Mouse (Mus musculus): ENCODE measurements around the gene Ttc41.

DNA sequence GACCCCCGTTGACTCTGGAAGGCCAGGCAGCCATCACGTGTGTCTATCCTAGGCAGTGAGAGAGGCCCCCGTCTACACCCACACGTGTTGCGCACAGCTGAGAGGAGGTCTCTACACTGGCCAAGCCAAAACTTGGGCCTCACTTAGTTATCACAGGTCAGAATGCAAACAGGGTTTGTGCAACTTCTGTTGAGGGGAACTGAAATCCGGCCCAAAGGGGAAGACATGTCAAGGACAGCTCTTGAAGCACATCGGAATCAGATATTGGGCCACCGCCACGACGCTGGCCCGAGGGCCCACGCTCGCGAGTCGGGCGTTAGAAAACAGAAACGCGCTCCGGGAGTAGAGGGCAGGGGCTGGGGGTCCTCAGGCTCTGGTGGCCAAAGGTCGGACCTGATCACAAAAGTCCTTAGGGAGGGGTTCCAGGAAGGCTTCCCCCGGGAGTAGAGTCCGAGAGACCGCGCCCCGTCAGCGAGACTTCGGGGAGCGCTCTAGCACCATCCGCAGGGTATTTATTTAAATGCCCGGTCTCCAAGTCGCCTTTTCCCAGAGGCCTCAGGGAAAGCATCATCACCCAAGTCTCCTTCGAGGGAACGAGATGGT, 921 bp upstream of the Ttc41 start:
- TF ChIP-seq CTCF (IDR thresholded peaks at IDR 0.05; ENCODE audit: extremely low read depth, insufficient read length, insufficient replicate concordance, low read depth, low read length) (no peak), POLR2A (IDR thresholded peaks at IDR 0.05; ENCODE audit: low read depth, low read length) (no peak)

Measured in small intestine, adult 2 months (tissue).